Mouse (Mus musculus) heart, postnatal 0 days (tissue): ENCODE data around the gene Adarb1. TPM values are rescaled to one million over a fixed set of nuclear protein-coding genes. Genes with fewer than 3 reads are reported as not detected.

Experiments used
- ATAC-seq: fragments of 200-750 bp; cut with Nextera tagmentation; 2 replicates; pipeline ENCODE4 v1.8.0; 2017; ENCODE audit warnings: low read depth, moderate number of reproducible peaks, moderate library complexity; ENCODE audit not compliant: insufficient read depth
- DNase-seq: peaks from one replicate; pipeline ENCODE4 v3.0.0-alpha.2; 2016; ENCODE audit warnings: low spot score
- H3K27ac ChIP-seq: fragments of 300-500 bp; sonication (generic); 2 replicates; pipeline ENCODE4 v1.5.1; 2014; ENCODE audit warnings: low read depth, mild to moderate bottlenecking
- H3K27me3 ChIP-seq: fragments of 300-500 bp; sonication (generic); 2 replicates; pipeline ENCODE4 v1.6.1; 2014; ENCODE audit warnings: low read length, mixed read lengths; ENCODE audit not compliant: control insufficient read depth, insufficient read depth
- H3K36me3 ChIP-seq: fragments of 300-500 bp; sonication (generic); replicated peaks from 2 replicates; pipeline ENCODE4 v1.6.1; 2014; ENCODE audit warnings: low read length, mixed read lengths; ENCODE audit not compliant: control insufficient read depth, insufficient read depth
- H3K4me1 ChIP-seq: fragments of 300-500 bp; sonication (generic); 2 replicates; pipeline ENCODE4 v1.6.1; 2014; ENCODE audit warnings: antibody characterized with exemption; ENCODE audit not compliant: control insufficient read depth, insufficient read depth
- H3K4me2 ChIP-seq: fragments of 300-500 bp; sonication (generic); 2 replicates; pipeline ENCODE4 v1.6.1; 2014; ENCODE audit warnings: low read depth, mild to moderate bottlenecking, low read length, moderate library complexity
- H3K4me3 ChIP-seq: fragments of 300-500 bp; sonication (generic); 2 replicates; pipeline ENCODE4 v1.5.1; 2014; ENCODE audit warnings: low read depth, low read length
- H3K9ac ChIP-seq: fragments of 300-500 bp; sonication (generic); replicated peaks from 2 replicates; pipeline ENCODE4 v1.6.1; 2014; ENCODE audit warnings: low read depth, low read length, mixed read lengths
- H3K9me3 ChIP-seq: fragments of 300-500 bp; sonication (generic); replicated peaks from 2 replicates; pipeline ENCODE4 v1.6.1; 2016; ENCODE audit warnings: low read length; ENCODE audit not compliant: control insufficient read depth
- CTCF ChIP-seq: IDR thresholded peaks from 2 replicates; pipeline ENCODE4 v1.5.1; 2016; ENCODE audit warnings: antibody characterized with exemption, control low read depth, low read depth
- EP300 ChIP-seq: IDR thresholded peaks from 2 replicates; pipeline ENCODE4 v1.6.1; 2016; ENCODE audit warnings: antibody characterized with exemption, low read depth
- WGBS: fragments of 180-500 bp; shearing (Covaris S2); extraction: QIAGEN DNeasy Blood & Tissue Kit; methylation state at CpG from one replicate; pipeline ENCODE4 v1.1.7; 2014; 5-methylcytosine and 5-hydroxymethylcytosine counted together
- polyA plus RNA-seq: library from polyadenylated mRNA; unstranded; fragments of >200 nt; fragmentation: Nextera tagmentation; extraction: Ambion mirVana; gene quantifications from 2 replicates; pipeline ENCODE4 v1.2.1, GENCODE M21; 2015
- total RNA-seq: library from RNA; depleted of rRNA; stranded (reverse); fragments of >200 nt; gene quantifications from 2 replicates; pipeline ENCODE4 v1.2.3, GENCODE M21; 2014; ENCODE audit warnings: low replicate concordance

Adarb1 gene
- total and polyA plus RNA-seq, 2 experiments from 2014 or later = 7.8 to 23.7 TPM

- Histone ChIP-seq H3K4me1 (no peaks in the 10 kb centered on the region), H3K4me2 (no peak overlapping the region), H3K9me3 (no peaks in the 10 kb centered on the region), H3K27me3 (no peaks in the 10 kb centered on the region), H3K27ac (no peak overlapping the region), H3K9ac (no peak overlapping the region), H3K36me3 (peaks cover 36% of the 10 kb centered on the region), H3K4me3 (no peak overlapping the region)
- TF ChIP-seq CTCF (no peak), EP300 (no peak)
- 86% methylated on average over 2 of the region's 2 CpGs for WGBS
- ATAC-seq = no peak
- DNase-seq = no peak
Observed at GRCm38 (mm10) chr10:77315682-77316081, 102.4 kb downstream of the Adarb1 start.

DNA sequence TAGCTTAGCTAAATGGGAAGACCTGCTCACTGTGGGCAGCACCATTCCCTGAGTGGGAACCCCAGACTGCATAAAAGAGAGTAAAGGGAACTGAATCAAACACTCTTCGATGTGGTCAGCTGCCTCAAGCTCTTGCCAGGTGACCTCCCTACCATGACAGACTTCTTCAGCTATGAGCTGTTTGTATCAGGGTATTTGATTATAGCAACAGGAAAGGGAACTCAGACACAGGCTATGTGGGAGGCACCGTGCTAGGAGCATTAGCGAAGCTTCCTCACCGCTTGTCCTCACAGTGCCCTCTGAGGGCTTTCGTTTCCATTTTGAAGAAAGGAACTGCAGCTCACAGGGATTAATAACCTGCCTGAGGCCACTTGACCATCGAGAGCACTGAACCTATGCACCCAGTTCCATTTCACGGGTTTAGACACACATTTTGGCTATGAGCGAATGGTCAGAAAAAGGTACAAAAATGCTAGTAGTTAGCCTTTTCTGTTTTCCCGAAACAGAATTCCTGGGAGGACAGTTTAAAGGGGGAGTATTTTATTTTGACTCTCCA lies 103.3 kb downstream of the Adarb1 start:
- Histone ChIP-seq H3K4me1 (no peaks in the 10 kb centered on the region), H3K4me2 (no peak overlapping the region), H3K9me3 (no peaks in the 10 kb centered on the region), H3K36me3 (peaks cover 44% of the 10 kb centered on the region), H3K27ac (no peak overlapping the region), H3K27me3 (no peaks in the 10 kb centered on the region), H3K4me3 (no peak overlapping the region), H3K9ac (no peak overlapping the region)
- WGBS = 69% methylated on average over 9 of the region's 9 CpGs
- DNase-seq (no peak), ATAC-seq (no peak)
- TF ChIP-seq EP300 (no peak), CTCF (no peak)

GRCm38 (mm10) chr10:77308978-77309377 lies 109.1 kb downstream of the Adarb1 start:
- no peak overlapping the region for H3K27ac ChIP-seq
- no peak for ATAC-seq
- no peaks in the 10 kb centered on the region for H3K9me3 ChIP-seq
- H3K9ac ChIP-seq = no peak overlapping the region
- H3K27me3 ChIP-seq = no peaks in the 10 kb centered on the region
- 82% methylated on average over 10 of the region's 10 CpGs for WGBS
- DNase-seq = no peak
- H3K4me2 ChIP-seq = no peak overlapping the region
- no peaks in the 10 kb centered on the region for H3K4me1 ChIP-seq
- TF ChIP-seq EP300 = no peak
- TF ChIP-seq CTCF = no peak
- H3K4me3 ChIP-seq = no peak overlapping the region
- H3K36me3 ChIP-seq = peaks cover 37% of the 10 kb centered on the region

GRCm38 (mm10) chr10:77305766-77306165 lies 112.3 kb downstream of the Adarb1 start:
- H3K4me1 ChIP-seq = no peaks in the 10 kb centered on the region
- no peak overlapping the region for H3K27ac ChIP-seq
- peaks cover 24% of the 10 kb centered on the region for H3K36me3 ChIP-seq
- no peak for TF ChIP-seq CTCF
- TF ChIP-seq EP300 = no peak
- no peaks in the 10 kb centered on the region for H3K27me3 ChIP-seq
- no peak overlapping the region for H3K4me3 ChIP-seq
- WGBS = 71% methylated on average over 8 of the region's 8 CpGs
- H3K9ac ChIP-seq = no peak overlapping the region
- no peak for ATAC-seq
- DNase-seq = no peak
- no peaks in the 10 kb centered on the region for H3K9me3 ChIP-seq
- H3K4me2 ChIP-seq = no peak overlapping the region

DNA sequence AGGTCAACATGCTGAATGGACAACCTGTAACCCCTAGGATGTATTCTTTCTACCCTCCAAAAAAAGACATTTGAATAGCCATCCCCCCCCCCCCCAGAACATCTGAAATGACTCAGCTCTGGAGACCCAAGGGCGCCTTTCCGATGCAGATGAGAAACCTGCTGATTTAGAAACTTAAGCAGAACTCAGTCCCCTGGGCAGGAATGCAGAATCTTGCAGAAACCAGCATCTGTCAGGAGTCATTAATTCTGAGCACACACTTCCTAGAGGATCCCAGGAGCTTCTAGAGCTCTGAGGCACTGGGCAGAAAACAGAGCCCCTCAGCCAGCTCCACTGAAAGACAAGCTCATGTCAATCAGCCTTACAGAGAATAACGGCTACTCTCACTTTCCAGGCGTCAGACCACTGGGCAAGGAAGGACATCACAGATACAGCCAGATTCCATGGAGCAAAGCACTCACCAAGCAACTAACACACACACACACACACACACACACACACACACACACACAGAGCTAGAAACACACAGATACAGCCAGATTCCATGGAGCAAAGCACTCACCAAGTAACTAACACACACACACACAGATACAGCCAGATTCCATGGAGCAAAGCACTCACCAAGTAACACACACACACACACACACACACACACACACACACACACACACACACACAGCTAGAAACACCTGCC lies 113.1 kb downstream of the Adarb1 start:
- H3K27ac ChIP-seq = no peak overlapping the region
- ATAC-seq = no peak
- H3K4me1 ChIP-seq = no peaks in the 10 kb centered on the region
- H3K9ac ChIP-seq = no peak overlapping the region
- H3K4me3 ChIP-seq = no peak overlapping the region
- no peaks in the 10 kb centered on the region for H3K9me3 ChIP-seq
- no peak for DNase-seq
- 64% methylated on average over 4 of the region's 4 CpGs for WGBS
- TF ChIP-seq CTCF (no peak), EP300 (no peak)
- H3K4me2 ChIP-seq = no peak overlapping the region
- H3K27me3 ChIP-seq = no peaks in the 10 kb centered on the region
- peaks cover 25% of the 10 kb centered on the region for H3K36me3 ChIP-seq

DNA sequence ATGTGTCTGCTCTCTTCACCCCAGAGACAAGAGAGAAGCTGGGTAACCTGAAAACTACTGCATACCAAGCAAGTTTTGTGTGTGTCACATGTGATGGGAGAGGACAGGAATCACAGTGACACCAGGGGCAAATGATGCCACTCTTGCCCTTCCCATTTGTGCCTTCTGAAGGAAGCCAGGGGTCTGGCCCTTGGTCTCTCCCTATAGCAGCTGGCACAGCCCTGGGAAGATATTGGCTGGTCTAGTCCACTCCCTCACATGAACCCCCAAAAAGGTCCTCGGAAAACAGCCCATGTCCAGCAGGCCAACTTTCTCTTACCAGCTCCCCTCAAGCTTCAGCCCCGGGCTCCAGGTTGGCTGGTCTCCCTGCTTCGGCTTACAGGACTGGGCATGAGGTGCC lies 113.7 kb downstream of the Adarb1 start:
- H3K9ac ChIP-seq = no peak overlapping the region
- 87% methylated on average over 3 of the region's 3 CpGs for WGBS
- H3K4me1 ChIP-seq = no peaks in the 10 kb centered on the region
- H3K27me3 ChIP-seq = no peaks in the 10 kb centered on the region
- no peak overlapping the region for H3K4me2 ChIP-seq
- ATAC-seq (no peak), DNase-seq (no peak)
- H3K4me3 ChIP-seq = no peak overlapping the region
- TF ChIP-seq CTCF (no peak), EP300 (no peak)
- H3K27ac ChIP-seq = no peak overlapping the region
- no peaks in the 10 kb centered on the region for H3K9me3 ChIP-seq
- peaks cover 24% of the 10 kb centered on the region for H3K36me3 ChIP-seq
